Mouse (Mus musculus) intestine, embryonic 15.5 days (tissue): ENCODE data around the gene Ppt1. TPM values are rescaled to one million over a fixed set of nuclear protein-coding genes. Genes with fewer than 3 reads are reported as not detected.

Experiments
- ATAC-seq: fragments of 200-750 bp; cut with Nextera tagmentation; 2 replicates; pipeline ENCODE4 v1.8.0; 2017; ENCODE audit warnings: moderate TSS enrichment, moderate library complexity
- H3K27ac ChIP-seq: fragments of 300-500 bp; sonication (generic); 2 replicates; pipeline ENCODE4 v1.5.1; 2015; ENCODE audit warnings: mild to moderate bottlenecking, inconsistent platforms
- H3K27me3 ChIP-seq: fragments of 300-500 bp; sonication (generic); replicated peaks from 2 replicates; pipeline ENCODE4 v1.6.1; 2015; ENCODE audit warnings: inconsistent platforms
- H3K36me3 ChIP-seq: fragments of 300-500 bp; sonication (generic); 2 replicates; pipeline ENCODE4 v1.6.1; 2015; ENCODE audit warnings: inconsistent platforms
- H3K4me1 ChIP-seq: fragments of 300-500 bp; sonication (generic); replicated peaks from 2 replicates; pipeline ENCODE4 v1.6.1; 2015; ENCODE audit warnings: inconsistent platforms
- H3K4me2 ChIP-seq: fragments of 300-500 bp; sonication (generic); replicated peaks from 2 replicates; pipeline ENCODE4 v1.6.1; 2015; ENCODE audit warnings: mild to moderate bottlenecking, inconsistent platforms
- H3K4me3 ChIP-seq: fragments of 300-500 bp; sonication (generic); replicated peaks from 2 replicates; pipeline ENCODE4 v1.5.1; 2015; ENCODE audit warnings: inconsistent platforms
- H3K9ac ChIP-seq: fragments of 300-500 bp; sonication (generic); 2 replicates; pipeline ENCODE4 v1.6.1; 2015; ENCODE audit warnings: inconsistent platforms
- H3K9me3 ChIP-seq: fragments of 300-500 bp; sonication (generic); 2 replicates; pipeline ENCODE4 v1.6.1; 2016; ENCODE audit warnings: inconsistent platforms
- whole genome bisulfite sequencing: fragments of 180-500 bp; shearing (Covaris S2); methylation state at CpG from one replicate; pipeline ENCODE4 v1.1.7; 2015; 5-methylcytosine and 5-hydroxymethylcytosine counted together
- polyA plus RNA-seq: library from polyadenylated mRNA; unstranded; fragments of >200 nt; fragmentation: Nextera tagmentation; extraction: Ambion mirVana; gene quantifications from 2 replicates; pipeline ENCODE4 v1.2.1, GENCODE M21; 2015

The Ppt1 gene
- polyA plus RNA-seq, 1 experiment from 2014 or later = 70.7 TPM

DNA sequence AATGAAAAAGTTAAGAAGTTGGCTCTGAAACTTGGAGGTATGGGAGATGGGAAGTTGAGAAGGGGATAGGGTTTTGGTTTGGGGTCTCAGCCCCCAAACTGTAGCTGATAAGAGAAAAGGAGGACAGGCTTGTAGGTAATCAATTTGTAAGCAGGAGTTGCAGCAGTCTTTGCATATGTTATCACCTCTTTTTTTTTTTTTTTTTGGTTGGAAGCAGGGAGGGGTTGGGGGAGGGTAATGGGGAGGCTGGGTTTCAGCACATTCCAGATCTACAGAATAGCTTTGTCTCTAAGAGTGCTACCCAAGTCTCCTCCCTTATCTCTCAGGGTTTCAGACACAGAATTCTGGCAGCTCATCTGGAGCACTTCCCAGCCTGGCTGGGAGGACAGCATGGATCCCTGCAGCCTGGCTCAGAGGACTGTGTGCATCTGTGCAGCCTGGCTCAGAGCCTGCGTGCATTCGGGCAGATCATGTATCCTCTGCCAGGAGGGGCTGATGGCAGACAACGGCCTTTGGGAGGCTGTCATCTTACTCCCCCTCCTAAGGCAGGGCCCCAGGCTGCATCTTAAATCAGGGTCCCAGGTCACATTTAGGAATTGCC is 54.9 kb downstream of the Ppt1 start:
- no peaks in the 10 kb centered on the region for H3K9me3 ChIP-seq
- no peaks in the 10 kb centered on the region for H3K27me3 ChIP-seq
- WGBS = 30% methylated on average over 3 of the region's 3 CpGs
- peaks cover 4% of the 10 kb centered on the region; the same call in 1 of the 2 replicates for H3K4me1 ChIP-seq
- H3K27ac ChIP-seq = peak overlapping the region; percentile 32; the same call in 1 of the 2 replicates
- H3K36me3 ChIP-seq = no peaks in the 10 kb centered on the region
- H3K4me2 ChIP-seq = no peak overlapping the region
- no peak overlapping the region for H3K9ac ChIP-seq
- H3K4me3 ChIP-seq = no peak overlapping the region
- no peak for ATAC-seq

DNA sequence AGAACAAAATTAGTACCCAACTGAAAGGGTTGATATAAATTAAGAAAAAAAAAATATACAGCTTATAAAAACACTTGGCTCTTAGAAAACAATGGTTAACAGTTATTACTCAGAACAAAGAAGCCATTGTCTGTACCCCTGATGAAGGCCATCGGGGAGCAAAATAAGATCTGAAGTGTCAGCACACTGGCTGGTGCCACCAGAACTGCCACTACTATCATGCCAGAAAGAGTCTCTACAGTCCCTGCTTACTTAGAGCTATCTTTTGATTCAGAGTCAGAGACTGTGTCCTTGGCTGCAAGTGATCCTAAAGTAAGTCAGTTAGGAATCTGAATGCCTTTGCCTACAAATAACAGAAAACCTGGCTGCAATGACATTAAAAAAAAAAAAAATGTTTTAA is 55.6 kb downstream of the Ppt1 start:
- ATAC-seq = no peak
- H3K9ac ChIP-seq = no peak overlapping the region
- H3K4me3 ChIP-seq = no peak overlapping the region
- no peak overlapping the region for H3K4me2 ChIP-seq
- no peaks in the 10 kb centered on the region for H3K36me3 ChIP-seq
- H3K9me3 ChIP-seq = no peaks in the 10 kb centered on the region
- no peaks in the 10 kb centered on the region for H3K27me3 ChIP-seq
- H3K4me1 ChIP-seq = peaks cover 4% of the 10 kb centered on the region; the same call in 1 of the 2 replicates
- H3K27ac ChIP-seq = 0 out of 2 replicates have a peak overlapping the region, but pooled peaks have one; percentile 32
- 31% methylated on average over 1 of the region's 1 CpGs for WGBS

DNA sequence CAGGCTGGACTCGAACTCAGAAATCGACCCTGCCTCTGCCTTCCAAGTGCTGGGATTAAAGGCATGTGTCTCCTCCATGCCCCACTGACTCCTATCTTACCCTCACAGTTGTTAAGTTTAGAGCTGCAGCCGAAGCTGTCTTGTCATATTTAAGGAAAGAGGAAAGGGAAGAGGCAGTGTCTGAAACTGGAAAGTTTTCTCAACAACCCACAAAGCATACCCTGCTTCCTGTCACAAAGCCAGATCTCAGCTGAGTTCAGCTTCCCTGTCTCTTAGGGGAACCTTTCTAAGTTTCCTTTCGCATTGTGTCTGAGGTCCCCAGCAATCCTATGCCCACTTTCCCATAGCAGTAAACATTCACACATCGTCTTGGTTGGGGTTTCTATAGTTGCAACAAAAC is 56.1 kb downstream of the Ppt1 start:
- ATAC-seq = no peak
- H3K9me3 ChIP-seq = no peaks in the 10 kb centered on the region

DNA sequence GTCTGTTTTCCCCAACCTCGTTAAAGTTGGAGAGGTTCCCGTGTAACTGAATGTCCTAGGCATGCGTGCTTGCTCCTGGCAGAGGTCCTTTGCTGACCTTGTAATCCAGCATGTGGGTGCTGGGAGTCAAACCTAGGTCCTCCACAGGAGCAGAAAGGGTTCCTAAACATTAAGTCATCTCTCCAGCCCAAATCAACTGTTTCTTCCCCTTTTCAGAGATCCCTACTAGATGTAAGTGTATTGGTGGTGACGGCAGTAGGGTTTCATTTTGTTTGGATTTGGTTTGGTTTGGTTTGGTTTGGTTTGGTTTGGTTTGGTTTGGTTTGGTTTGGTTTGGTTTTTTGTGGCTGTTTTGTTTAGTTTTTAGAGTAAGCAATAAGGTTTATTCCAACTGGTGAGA is 61.7 kb downstream of the Ppt1 start:
- WGBS = 83% methylated on average over 4 of the region's 4 CpGs
- H3K4me2 ChIP-seq = no peak overlapping the region
- no peak overlapping the region for H3K9ac ChIP-seq
- no peaks in the 10 kb centered on the region for H3K4me1 ChIP-seq
- no peaks in the 10 kb centered on the region for H3K27me3 ChIP-seq
- no peaks in the 10 kb centered on the region for H3K9me3 ChIP-seq
- no peak overlapping the region for H3K27ac ChIP-seq
- no peaks in the 10 kb centered on the region for H3K36me3 ChIP-seq
- ATAC-seq = no peak
- no peak overlapping the region for H3K4me3 ChIP-seq

More for the DNA sequence above, 56.1 kb downstream of the Ppt1 start:
- Histone ChIP-seq H3K27me3 (no peaks in the 10 kb centered on the region), H3K4me3 (no peak overlapping the region), H3K4me1 (peaks cover 4% of the 10 kb centered on the region; the same call in 1 of the 2 replicates), H3K36me3 (no peaks in the 10 kb centered on the region), H3K9ac (no peak overlapping the region), H3K4me2 (no peak overlapping the region), H3K27ac (no peak overlapping the region)
- WGBS = 64% methylated on average over 5 of the region's 5 CpGs

DNA sequence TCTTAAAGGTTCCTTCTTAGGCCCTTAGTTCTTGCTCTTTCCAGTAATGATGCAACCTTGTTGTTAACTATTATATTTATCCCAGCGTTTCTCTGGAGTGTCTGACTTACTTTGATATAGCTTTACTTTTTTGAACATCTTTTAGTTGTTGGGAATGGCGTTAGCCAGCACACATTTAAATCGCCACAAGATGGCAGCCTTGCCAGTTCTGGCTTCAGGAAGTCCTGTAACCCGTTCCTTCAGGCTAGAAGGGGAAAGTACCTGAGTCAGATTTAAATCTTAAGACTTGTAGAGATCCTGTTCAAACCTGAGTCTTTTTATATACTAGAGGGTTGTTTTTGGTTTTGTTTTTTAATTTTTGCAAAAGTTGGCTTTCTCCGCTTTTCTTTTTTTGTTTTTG is 62.3 kb downstream of the Ppt1 start:
- no peak overlapping the region for H3K9ac ChIP-seq
- H3K36me3 ChIP-seq = no peaks in the 10 kb centered on the region
- no peaks in the 10 kb centered on the region for H3K9me3 ChIP-seq
- ATAC-seq = peak; percentile 83
- H3K4me1 ChIP-seq = no peaks in the 10 kb centered on the region
- H3K4me2 ChIP-seq = no peak overlapping the region
- H3K27ac ChIP-seq = no peak overlapping the region
- no peak overlapping the region for H3K4me3 ChIP-seq
- H3K27me3 ChIP-seq = no peaks in the 10 kb centered on the region
- WGBS = 11% methylated on average over 5 of the region's 5 CpGs

DNA sequence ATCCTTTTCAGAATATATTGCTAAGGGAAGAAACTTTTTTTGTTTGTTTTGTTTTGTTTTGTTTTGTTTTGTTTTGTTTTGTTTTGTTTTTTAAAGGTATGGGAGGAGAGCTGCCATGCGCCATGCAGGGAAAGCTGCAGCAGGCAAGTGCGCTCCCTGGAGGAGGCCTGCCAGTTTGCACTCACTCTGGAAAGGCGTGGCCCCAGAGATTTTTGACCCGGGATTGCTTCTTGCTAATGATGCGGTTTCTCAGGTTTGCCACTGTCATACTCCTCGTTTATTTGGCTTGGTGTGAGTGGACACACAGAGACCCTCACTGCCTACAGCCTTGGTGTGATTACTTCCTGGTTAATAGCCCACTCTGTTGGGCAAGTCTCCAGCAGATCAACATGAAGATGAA is 66.1 kb downstream of the Ppt1 start:
- no peak for ATAC-seq
- no peaks in the 10 kb centered on the region for H3K9me3 ChIP-seq
- H3K4me1 ChIP-seq = no peaks in the 10 kb centered on the region
- H3K27ac ChIP-seq = no peak overlapping the region
- H3K4me2 ChIP-seq = no peak overlapping the region
- no peak overlapping the region for H3K4me3 ChIP-seq
- 25% methylated on average over 6 of the region's 6 CpGs for WGBS
- no peaks in the 10 kb centered on the region for H3K36me3 ChIP-seq
- no peaks in the 10 kb centered on the region for H3K27me3 ChIP-seq
- no peak overlapping the region for H3K9ac ChIP-seq

DNA sequence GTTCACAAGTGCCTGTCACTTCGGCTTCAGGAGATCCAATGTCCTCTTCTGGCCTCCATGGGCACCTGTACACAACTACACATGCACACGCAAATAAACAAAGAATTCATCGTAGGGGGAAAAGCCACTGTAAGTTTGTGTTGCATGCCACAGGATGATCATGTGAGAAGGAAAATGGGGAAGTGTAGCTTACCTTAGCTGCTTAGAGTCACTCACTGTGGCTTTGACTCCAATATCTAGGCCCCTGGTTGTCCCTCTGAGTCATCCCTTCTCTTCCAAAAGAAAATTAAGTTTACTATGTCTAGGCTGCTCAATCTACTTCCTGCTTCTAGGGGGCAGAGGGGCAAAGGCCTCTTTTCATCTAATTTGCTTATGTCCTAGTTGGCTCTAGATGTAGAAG is 67.7 kb downstream of the Ppt1 start:
- H3K27me3 ChIP-seq = no peaks in the 10 kb centered on the region
- H3K4me2 ChIP-seq = no peak overlapping the region
- H3K9ac ChIP-seq = no peak overlapping the region
- no peak for ATAC-seq
- no peak overlapping the region for H3K27ac ChIP-seq
- WGBS = 92% methylated on average over 3 of the region's 3 CpGs
- H3K36me3 ChIP-seq = no peaks in the 10 kb centered on the region
- H3K4me1 ChIP-seq = no peaks in the 10 kb centered on the region
- no peak overlapping the region for H3K4me3 ChIP-seq
- no peaks in the 10 kb centered on the region for H3K9me3 ChIP-seq

DNA sequence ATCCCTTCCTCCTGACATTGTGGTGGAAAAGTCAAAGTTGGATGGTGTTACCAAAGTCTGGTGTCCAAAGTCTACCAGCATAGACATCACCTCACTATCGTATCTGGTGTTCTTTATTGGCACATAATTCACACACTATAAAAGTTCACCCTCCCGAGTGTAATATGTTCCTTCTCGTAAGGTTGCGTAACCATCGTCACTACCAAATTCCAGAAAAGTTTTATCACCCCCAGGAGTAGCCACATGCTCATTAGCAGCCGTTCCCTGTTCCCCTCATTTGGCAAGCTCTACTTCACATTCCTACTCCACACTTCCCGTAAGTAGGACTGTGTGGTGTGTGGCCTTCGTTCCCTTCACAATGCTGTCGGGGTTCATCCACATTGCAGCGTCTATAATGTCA is 69.3 kb downstream of the Ppt1 start:
- Histone ChIP-seq H3K9ac (no peak overlapping the region), H3K27ac (no peak overlapping the region), H3K36me3 (no peaks in the 10 kb centered on the region), H3K4me1 (no peaks in the 10 kb centered on the region), H3K4me3 (no peak overlapping the region), H3K9me3 (no peaks in the 10 kb centered on the region), H3K27me3 (no peaks in the 10 kb centered on the region), H3K4me2 (no peak overlapping the region)
- no peak for ATAC-seq
- WGBS = 74% methylated on average over 10 of the region's 10 CpGs

Other genes with a start within 250 kb of the Ppt1 start
- gene 9530002B09Rik, start 147.0 kb upstream of the Ppt1 start, polyA plus RNA-seq = not detected in 2 replicates
- gene Cap1, start 49.8 kb downstream of the Ppt1 start, polyA plus RNA-seq = 82.4 and 84.9 TPM in 2 replicates
- gene Mfsd2a, start 124.9 kb downstream of the Ppt1 start, polyA plus RNA-seq = 2.1 and 2.3 TPM in 2 replicates
- gene Mycl, start 159.4 kb downstream of the Ppt1 start, polyA plus RNA-seq = 8.4 and 9.2 TPM in 2 replicates
- gene Trit1, start 180.4 kb downstream of the Ppt1 start, polyA plus RNA-seq = 15.6 and 16.7 TPM in 2 replicates